Mouse (Mus musculus): ENCODE measurements around the gene Rnf215. TPM values are rescaled to one million over a fixed set of nuclear protein-coding genes. Genes with fewer than 3 reads are reported as not detected.
"Not testable (repeated sequence)": the region's sequence is repeated elsewhere in the genome, so short reads cannot be mapped to it uniquely, and the experiment has no call there.

The Rnf215 gene
- total RNA-seq (2021), result 10 to 100 TPM; 27.1 to 30.8 TPM
- long read RNA-seq, experiment 1, transcript Rnf215-201 (9 exons, 1,874 nt), result major isoform, 19 of 38 reads
- long read RNA-seq, experiment 1, partial matches to known transcripts, result 5 of 38 reads
- long read RNA-seq, experiment 1, other reads (novel, unspliced or antisense), result 14 of 38 reads
- long read RNA-seq, experiment 2, transcript Rnf215-201 (9 exons, 1,874 nt), result major isoform, 15 of 34 reads
- long read RNA-seq, experiment 2, partial matches to known transcripts, result 7 of 34 reads
- long read RNA-seq, experiment 2, other reads (novel, unspliced or antisense), result 12 of 34 reads

GRCm38 (mm10) chr11:4134986-4135935, at the start of gene Rnf215:
TSS of gene Rnf215 (plus strand) at chr11:4135202.
- DNase-seq (ENCODE audit: low spot score in 2 of 2), result peak; percentile 93 to 95

- no peak for DNase-seq (ENCODE audit: low spot score in 2 of 2)
Observed at GRCm38 (mm10) chr11:4086246-4086645, 48.8 kb upstream of the Rnf215 start.

- no peak for DNase-seq (ENCODE audit: low spot score in 2 of 2)
Observed at GRCm38 (mm10) chr11:4087267-4087666, 47.7 kb upstream of the Rnf215 start.

- no peak for DNase-seq (ENCODE audit: low spot score in 2 of 2)
Observed at GRCm38 (mm10) chr11:4093459-4094377, 41.3 kb upstream of the Rnf215 start.

GRCm38 (mm10) chr11:4094378-4095170, 40.4 kb upstream of the Rnf215 start:
- DNase-seq (ENCODE audit: low spot score in 2 of 2), result peak; percentile 78 to 82

GRCm38 (mm10) chr11:4095171-4096053, 39.6 kb upstream of the Rnf215 start, which contains the start of gene Mtfp1:
TSS of gene Mtfp1 (minus strand) at chr11:4095445.
- DNase-seq (ENCODE audit: low spot score in 2 of 2), result peak in 1 of 2 experiments; percentile 61

- peak; percentile 97 to 99 for DNase-seq (ENCODE audit: low spot score in 2 of 2)
Observed at GRCm38 (mm10) chr11:4096054-4096984, 38.7 kb upstream of the Rnf215 start.

GRCm38 (mm10) chr11:4097091-4097621, 37.8 kb upstream of the Rnf215 start:
- DNase-seq (ENCODE audit: low spot score in 2 of 2), result no peak

GRCm38 (mm10) chr11:4098120-4098519, 36.9 kb upstream of the Rnf215 start:
- DNase-seq (ENCODE audit: low spot score in 2 of 2), result no peak

GRCm38 (mm10) chr11:4098816-4099215, 36.2 kb upstream of the Rnf215 start:
- no peak for DNase-seq (ENCODE audit: low spot score in 2 of 2)

- DNase-seq (ENCODE audit: low spot score in 2 of 2), result no peak
Observed at GRCm38 (mm10) chr11:4099447-4099846, 35.6 kb upstream of the Rnf215 start.

GRCm38 (mm10) chr11:4101851-4102250, 33.2 kb upstream of the Rnf215 start:
- DNase-seq (ENCODE audit: low spot score in 2 of 2), result no peak

- DNase-seq (ENCODE audit: low spot score in 2 of 2), result no peak
Observed at GRCm38 (mm10) chr11:4103522-4103921, 31.5 kb upstream of the Rnf215 start.

GRCm38 (mm10) chr11:4104989-4105388, 30.0 kb upstream of the Rnf215 start:
- no peak for DNase-seq (ENCODE audit: low spot score in 2 of 2)

GRCm38 (mm10) chr11:4105444-4105843, 29.6 kb upstream of the Rnf215 start:
- peak; percentile 51 to 61 for DNase-seq (ENCODE audit: low spot score in 2 of 2)

- DNase-seq (ENCODE audit: low spot score in 2 of 2), result not testable (repeated sequence)
Observed at GRCm38 (mm10) chr11:4107901-4108300, 27.1 kb upstream of the Rnf215 start.

GRCm38 (mm10) chr11:4108691-4109090, 26.3 kb upstream of the Rnf215 start:
- DNase-seq (ENCODE audit: low spot score in 2 of 2), result no peak

- DNase-seq (ENCODE audit: low spot score in 2 of 2), result no peak
Observed at GRCm38 (mm10) chr11:4112033-4112432, 23.0 kb upstream of the Rnf215 start.
